Mouse (Mus musculus) A20 (cell line): ENCODE results near the gene Lhb.

Source experiments
- DNase-seq: peaks from one replicate; pipeline ENCODE4 v3.0.0-alpha.2; 2011; ENCODE audit warnings: low read depth, low spot score

Gene Lhb

DNA sequence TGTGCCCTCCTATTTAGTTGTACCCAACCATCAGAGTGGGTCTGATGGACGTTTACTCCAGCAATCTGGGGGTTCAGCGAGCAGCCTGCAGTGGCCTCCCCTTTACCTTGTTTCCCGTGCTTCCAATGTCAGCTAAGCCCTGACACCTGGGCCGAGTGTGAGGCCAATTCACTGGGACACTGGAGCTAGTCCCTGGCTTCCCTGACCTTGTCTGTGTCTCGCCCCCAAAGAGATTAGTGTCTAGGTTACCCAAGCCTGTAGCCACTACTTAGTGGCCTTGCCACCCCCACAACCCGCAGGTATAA, at the start of gene Lhb:
TSS of gene Lhb (plus strand) at position 206 of the 305 bp plus-strand sequence.
- DNase-seq, result no peak

DNA sequence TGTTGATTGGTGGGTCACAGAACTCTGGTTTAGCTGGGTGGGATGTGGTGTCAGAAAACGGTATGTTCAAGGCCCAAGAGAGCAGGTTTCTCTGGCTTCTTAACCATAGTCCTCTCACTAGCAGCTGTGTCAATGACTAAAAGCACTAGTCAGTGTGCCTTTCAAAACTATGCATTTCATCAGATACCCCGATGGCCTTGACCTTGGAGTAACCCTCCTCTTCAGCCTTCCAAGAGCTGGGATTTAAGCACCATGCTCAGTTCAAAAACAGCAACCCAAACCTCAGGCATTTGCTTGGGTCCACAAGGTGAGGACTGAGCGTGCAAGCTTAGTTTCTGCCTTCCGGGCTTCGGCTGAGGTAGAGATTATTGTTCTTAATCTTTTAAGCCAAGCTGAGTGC, 48.2 kb upstream of the Lhb start:
- no peak for DNase-seq

DNA sequence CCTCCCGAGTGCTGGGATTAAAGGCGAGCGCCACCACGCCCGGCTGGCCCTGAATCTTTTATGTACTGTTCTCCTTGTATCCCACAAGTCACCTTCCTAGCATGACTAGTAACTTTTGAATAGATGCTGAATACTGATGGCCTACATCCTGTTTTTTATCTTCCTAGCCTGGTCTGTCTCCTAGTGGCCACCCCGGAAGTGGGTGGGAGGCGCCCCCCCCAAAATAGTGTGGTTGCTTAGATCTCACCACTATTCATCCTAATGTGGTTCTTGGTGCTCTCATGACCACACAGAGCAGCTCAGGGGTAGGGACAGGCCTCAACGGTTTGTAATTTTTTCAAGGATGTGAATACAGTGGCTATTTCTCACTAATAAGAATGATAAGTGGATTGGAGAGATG, 46.0 kb upstream of the Lhb start:
- no peak for DNase-seq

DNA sequence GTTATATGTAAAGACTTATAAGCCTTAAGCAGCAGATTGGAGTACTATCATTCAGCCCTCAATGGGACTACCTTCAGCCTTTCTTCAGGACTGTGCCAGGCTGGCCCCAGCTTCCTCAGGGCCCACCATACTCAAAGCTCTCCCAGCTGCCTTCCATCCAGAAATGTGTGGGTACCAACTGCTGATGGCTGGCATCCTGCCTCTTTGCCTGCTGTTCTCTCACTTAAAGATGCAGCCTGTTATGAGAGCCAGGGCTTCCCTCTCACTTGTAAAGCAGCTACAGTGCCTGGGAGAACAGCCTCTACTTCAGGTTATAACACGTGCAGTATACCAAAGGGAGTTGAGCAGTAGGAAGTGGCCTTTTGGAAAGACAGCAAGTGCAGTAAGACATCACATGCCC, 44.6 kb upstream of the Lhb start:
- no peak for DNase-seq

DNA sequence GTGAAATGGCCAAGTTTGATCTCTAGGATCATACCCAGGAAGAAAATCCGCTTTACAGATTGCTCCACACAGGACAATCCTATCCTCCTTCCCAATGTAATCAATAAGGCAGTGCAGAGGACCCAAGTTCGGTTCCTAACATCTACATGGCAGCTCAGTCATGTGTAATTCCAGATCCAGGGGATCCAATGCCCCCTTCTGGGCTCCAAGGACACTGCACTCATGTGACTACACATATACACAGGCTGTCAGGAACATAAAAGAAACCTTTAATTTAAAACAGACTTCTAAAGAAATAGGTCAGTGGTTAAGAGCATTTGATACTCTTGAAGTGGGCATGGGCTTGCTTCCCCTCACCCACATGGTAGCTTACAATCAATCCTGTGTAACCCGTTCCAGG, 34.5 kb upstream of the Lhb start:
- DNase-seq, result no peak

DNA sequence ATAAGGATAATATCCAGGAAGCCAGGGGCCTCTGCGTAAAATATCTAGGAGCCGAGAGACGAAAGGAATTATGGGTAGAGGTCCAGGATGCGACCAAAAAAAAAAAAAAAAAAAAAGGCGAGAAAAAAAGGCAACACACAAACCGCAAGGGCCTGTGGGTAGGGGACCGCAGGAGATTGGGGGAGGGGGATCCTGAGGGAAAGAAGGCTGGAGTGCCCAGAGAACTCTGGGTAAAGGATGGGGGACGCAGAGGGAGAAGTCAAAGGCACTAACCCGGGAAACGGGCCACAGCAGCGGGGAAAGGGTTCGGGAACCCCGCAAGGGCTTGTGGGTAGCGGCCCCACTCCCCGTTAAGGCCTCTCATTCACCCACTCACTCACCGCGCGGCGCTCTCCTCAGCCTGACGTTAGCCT, 25.5 kb upstream of the Lhb start:
- no peak for DNase-seq

DNA sequence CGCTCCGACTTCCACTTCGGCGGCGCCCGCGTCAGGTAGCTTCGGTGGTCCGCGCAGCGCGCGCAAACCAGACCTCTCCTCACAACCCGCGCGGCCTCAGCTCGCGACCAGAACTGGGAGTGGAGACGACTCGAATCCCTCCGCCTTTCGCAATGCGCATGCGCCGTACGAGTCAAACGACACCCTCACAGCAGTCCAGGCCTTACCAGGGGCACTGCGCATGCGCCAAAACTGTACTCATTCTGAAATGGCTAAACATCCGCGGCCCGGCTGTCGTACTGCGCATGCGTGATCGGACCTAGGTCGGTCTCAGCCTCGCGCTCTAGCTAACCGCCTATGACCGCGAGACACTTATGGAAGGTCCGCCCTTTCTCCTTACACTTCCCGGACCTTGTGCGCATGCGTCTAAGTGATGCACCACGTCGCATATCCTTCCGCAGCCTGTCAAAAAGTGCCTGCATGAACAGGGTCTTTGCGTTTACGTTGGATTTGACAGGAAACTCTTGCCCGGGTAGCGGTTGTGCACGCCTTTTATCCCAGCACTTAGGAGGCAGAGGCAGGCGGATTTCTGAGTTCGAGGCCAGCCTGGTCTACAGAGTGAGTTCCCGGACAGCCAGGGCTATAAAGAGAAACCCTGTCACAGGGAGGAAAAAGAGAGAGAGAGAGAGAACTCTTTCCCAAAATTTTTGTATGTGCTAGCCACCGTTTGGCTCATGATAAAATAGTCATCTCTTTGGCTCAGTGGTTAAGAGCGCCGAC, 24.9 kb upstream of the Lhb start, which contains the start of gene Snrnp70:
TSS of gene Snrnp70 (minus strand) at position 165 of the 759 bp plus-strand sequence.
- DNase-seq, result peak; percentile 100

DNA sequence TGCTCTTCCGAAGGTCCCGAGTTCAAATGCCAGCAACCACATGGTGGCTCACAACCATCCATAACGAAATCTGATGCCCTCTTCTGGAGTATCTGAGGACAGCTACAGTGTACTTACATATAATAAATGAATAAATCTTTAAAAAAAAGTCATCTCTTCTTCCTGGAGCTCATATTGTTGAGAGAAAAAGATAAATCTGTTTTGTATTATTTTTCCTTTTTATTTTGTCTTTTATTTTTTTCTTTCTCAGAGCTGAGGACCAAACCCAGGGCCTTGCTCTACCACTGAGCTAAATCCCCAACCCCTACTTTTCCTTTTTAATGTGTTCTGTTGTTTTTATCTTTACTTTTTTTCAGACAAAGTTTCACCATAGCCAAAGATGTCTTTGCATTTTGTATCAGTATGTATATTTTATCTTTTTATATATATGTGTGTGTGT, 24.3 kb upstream of the Lhb start:
- DNase-seq, result peak; percentile 56

DNA sequence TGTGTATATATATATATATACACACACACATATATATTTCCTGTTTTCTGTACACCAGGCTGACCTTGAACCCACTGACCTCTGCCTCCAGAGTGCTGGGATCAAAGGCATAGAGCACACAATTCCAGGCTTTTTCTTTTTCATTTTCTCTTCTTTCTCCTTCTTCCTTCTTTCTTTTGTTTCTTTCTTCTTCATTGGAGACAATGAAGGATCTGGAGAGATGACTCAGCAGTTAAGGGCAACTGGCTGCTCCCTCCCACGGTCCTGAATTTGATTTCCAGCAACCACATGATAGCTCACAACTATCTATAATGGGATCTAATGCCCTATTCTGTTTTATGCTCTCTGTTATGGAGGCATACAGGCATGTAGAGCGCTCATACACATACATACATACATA, 23.8 kb upstream of the Lhb start:
- DNase-seq, result no peak

DNA sequence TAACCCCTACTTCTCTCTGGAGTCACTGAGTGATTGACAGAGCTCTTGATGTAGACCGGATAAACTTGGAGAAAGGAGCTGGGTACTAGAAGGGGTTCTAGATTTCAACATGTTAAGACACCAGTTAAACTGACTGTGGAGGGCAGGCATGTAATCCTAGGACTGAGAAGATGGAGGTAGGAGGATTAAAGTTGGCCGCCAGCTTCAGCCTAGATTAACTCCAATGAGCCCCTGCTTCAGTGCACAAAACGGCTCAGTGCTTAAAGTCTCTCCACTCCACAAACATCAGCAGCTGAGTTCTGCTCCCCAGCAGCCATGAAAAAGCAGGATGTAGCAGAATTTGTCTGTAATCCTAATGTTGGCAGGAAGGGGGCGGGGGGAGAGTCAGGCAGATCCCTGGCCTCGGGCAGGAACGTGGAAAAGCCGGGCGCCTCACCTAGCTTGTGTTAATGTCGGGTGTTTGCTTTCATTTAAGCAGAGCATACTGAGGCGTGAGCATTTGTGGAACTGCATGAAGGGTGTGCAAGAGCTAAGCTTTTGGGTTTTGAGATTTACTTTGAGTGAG, 19.0 kb upstream of the Lhb start:
- DNase-seq, result no peak

DNA sequence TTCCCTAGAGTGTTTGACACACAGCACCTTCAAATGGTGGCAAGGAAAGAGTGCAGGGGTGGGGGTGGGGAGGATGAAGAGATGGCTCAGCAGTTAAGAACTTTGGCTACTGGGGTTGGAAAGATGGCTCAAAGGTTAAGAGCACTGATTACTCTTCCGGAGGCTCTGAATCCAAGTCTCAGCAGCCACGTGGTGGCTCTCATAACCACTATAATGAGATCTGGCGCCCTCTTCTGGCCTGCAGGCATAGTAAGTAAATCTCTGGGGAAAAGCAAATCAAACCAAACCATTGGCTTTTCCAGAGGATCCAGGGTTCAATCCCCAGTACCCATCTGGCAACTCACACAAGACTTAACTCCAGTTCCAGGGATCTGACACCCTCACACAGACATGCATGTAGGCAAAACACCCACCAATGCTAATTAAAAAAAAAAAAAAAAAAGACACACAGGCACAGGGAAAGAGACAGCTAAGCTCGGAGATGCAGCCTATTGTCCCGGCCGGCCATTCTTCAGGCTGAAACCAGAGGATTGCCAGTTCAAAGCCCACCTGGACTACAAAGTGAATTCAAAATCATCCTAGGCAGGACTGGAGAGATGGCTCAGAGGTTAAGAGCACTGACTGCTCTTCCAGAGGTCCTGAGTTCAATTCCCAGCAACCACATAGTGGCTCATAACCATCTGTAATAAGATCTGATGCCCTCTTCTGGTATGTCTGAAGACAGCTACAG, 16.9 kb upstream of the Lhb start:
- DNase-seq, result peak; percentile 84

DNA sequence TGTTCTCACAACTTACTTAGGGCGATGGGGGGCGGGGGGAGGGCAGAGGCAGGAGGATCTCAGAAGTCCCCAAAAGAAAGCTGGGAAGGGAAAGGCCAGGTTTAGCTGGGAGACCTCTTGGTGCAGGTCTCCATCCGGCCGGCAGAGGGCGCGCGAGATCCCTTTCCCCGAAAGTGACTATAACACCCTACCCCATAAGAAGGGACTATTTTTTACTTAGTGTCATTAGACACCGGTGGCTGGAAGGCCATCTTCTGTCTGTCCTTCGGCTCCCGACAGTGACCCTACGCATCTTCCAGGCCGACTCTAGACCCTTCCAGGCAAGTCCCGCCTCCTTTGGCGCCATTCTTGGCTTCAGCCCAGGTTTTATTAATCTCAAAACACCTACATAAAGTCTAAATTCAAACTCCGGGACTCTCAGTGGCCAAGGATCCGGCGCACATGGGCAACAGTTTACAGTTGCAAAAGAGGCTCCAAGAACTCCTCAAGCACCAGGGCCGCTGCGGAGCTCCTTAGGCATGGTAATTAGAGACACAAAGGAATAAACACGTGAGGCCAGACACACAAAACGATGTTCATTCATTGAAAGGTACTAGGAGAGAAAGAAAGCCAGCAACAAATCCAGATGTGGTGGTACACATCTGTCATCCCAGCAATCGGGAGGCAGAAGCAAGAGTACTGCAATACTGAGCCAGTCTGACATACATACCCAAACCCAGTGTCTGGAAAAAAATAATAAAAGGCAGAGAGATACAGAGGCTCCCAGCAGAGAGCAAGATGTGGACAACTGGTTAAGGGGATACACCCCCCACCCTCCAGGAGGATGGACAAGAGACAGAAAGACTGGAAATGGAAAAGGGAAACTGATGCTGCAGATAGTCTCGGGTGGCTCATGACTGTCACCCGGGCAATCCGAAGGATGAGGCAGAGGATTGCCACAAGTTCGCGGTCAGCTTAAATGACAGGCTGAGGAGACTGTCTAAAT, 15.2 kb upstream of the Lhb start, which contains the start of gene Kcna7:
TSS of gene Kcna7 (plus strand) at position 563 of the 985 bp plus-strand sequence.
- DNase-seq, result peak; percentile 74

DNA sequence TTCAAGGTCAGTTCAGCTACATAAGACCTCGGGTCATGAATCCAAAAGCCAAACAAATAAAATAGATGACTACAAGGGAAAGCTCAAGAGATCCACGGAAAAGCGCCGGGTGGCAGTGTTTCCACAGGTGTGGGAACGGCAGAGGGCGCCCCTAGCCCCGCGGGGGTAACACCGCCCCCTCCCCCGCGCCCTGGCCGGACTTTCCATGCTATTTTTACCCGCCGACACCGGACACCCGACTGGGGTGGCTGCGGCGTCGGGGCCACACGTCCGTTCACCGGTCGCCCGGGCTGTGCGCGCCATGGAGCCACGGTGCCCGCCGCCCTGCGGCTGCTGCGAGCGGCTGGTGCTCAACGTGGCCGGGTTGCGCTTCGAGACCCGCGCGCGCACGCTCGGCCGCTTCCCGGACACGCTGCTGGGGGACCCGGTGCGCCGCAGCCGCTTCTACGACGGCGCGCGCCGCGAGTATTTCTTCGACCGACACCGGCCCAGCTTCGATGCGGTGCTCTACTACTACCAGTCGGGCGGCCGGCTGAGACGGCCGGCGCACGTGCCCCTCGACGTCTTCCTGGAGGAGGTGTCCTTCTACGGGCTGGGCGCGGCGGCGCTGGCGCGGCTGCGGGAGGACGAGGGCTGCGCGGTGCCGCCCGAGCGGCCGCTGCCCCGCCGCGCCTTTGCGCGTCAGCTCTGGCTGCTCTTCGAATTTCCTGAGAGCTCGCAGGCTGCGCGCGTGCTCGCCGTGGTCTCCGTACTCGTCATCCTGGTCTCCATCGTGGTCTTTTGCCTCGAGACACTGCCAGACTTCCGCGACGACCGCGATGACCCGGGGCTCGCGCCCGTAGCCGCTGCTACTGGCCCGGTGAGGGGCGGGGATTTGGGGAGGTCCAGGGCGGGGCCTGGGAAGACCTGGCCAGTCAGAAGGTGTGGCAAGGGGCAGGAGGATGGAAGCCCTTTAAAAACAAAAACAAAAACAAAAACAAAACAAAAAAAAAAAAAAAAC, 14.2 kb upstream of the Lhb start:
- DNase-seq, result no peak

DNA sequence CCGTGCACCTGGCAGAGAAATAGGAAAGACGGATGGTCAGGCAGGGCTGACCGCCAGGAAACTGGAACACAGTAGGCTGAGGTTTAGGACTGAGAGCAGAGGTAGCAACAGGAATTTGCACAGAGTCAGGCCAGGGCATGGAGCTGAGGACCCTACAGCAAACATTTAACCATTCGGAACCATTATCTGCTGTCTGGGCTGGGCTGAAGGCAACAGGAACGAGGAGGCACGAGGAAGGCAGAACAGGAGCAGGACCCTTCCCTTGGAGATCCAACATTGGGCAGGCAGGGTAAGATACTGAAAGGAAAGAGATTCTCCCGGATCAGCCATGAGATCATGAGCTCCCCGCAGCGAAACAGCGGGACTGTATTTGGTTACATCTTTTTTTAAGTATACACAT, 12.8 kb upstream of the Lhb start:
- DNase-seq, result no peak

DNA sequence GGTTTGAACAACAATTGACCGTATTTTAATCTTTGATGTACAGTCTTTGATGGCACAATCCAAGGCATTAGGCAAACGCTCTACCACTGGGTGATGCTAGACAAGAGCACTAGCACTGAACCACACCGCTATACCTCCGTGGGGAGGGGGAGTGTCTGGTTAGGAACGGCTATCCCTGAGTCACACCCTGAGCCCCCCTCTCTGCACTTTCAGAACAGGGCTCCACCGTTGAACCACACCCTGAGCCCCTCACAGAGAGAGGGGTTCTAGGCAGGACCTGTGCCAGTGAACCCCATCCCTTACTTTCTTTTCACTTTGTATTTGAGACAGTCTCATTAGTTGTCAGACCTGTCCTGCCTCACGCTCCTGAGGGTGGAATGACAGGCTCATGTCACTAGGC, 12.3 kb upstream of the Lhb start:
- DNase-seq, result no peak

DNA sequence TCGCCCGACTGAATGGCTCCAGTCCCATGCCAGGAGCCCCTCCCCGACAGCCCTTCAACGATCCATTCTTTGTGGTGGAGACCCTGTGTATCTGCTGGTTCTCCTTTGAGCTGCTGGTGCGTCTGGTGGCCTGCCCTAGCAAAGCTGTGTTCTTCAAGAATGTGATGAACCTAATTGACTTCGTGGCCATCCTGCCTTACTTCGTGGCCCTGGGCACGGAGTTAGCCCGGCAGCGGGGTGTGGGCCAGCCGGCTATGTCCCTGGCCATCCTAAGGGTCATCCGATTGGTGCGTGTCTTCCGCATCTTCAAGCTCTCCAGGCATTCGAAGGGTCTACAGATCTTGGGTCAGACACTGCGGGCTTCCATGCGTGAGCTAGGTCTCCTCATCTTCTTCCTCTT, 11.7 kb upstream of the Lhb start:
- DNase-seq, result no peak

DNA sequence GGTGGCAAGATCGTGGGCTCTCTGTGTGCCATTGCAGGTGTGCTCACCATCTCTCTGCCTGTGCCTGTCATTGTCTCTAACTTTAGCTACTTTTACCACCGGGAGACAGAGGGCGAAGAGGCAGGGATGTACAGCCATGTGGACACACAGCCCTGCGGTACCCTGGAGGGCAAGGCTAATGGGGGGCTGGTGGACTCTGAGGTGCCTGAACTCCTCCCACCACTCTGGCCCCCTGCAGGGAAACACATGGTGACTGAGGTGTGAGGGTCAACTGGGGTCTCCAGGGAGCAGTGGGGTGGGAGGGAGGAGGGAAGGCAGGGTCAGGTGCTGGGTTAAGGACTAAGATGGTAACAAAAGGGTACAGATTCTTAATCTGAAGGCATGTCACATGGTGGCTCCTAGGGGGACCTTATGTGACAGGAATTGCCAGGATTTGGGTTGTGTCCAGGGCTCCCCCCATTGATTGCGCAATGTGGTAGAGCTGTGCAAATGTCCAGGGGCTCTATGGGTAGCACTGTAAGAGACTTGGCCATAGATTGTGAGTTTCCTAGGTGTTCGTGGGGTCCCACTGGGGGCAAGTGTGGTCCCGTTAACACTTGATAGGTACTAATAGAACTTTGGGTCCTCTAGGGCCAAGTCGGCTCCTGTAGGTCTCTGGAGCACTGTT, 11.0 kb upstream of the Lhb start:
- no peak for DNase-seq

DNA sequence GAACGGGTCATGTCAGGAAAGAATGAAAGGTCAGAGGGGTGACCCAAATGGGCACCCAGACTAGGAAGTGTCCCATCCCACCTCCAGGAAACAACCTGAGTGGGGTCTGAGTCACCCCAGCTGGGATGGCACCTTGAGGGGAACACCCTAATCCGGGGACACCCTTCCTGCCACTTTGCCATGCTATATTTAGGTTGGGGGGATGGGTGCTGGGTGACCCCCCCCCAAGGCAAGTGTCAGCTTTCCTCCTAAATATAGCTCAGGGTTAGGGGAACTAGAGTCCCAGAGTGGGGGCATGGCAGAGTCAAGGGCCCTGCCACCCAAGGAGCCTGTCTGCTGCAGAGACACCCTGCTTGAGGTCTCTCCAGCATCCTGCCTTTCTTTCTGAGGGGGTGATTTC, 8.2 kb upstream of the Lhb start:
- DNase-seq, result no peak

DNA sequence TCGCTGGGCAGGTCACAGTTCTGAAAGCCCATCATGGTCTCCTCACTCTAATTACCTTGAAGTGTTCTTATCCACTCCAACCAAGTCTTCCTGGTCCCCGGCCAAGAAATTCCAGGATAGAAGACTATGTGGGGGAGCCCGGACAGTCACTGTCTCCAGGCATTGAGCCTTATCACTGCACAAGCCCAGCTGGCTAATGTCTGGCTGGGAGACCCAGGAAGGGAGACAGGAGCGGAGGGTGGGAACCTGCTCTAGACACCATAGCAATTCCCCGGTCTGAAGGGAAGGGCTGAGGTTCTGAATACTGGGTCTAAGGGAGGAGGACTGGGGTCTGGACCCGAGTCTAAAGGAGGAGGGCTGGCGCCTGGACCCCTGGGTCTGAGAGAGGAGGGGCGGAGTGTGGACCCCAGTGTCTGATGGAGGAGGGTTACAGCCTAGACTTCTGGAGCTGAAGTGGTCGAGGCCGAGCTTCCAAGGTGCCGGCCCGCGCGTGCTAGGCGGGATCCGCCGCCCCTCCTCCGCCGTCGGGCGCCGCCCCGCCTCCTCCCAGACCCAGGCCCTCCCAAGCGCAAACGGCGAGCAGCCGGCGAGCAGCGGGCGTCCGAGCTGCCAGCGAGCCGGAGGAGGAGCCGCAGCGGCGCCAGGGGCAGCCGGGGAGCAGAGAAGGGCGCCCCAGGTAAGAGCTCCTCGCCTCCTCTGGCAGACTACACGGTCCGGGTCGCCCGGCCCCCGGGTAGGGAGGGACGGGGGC, 7.3 kb upstream of the Lhb start, which contains the start of gene Ntf5:
TSS of gene Ntf5 (plus strand) at position 583 of the 751 bp plus-strand sequence.
- peak; percentile 63 for DNase-seq
